Mouse (Mus musculus) brain, embryonic 14.5 days (tissue): Measurements from ENCODE around the gene Nfia.

ENCODE experiments used
- CTCF ChIP-seq: fragments of 200-500 bp; IDR thresholded peaks from 2 replicates; pipeline ENCODE4 v1.5.1; 2012; ENCODE audit warnings: inconsistent platforms, mild to moderate bottlenecking, moderate library complexity, borderline replicate concordance; ENCODE audit not compliant: insufficient read depth, insufficient read length; ENCODE audit errors: extremely low read depth
- POLR2A ChIP-seq: fragments of 200-500 bp; IDR thresholded peaks from 2 replicates; pipeline ENCODE4 v1.6.1; 2012; ENCODE audit warnings: mild to moderate bottlenecking, inconsistent platforms, borderline replicate concordance; ENCODE audit not compliant: poor library complexity, insufficient read depth, insufficient read length, severe bottlenecking; ENCODE audit errors: extremely low read depth

- TF ChIP-seq CTCF (no peak), POLR2A (0 out of 2 replicates have a peak, but pooled peaks have one; percentile 31)
Observed at GRCm38 (mm10) chr4:97757207-97757977, 15.1 kb upstream of the Nfia start.
